Mouse (Mus musculus): Measurements from ENCODE around the gene Elp4. TPM values are rescaled to one million over a fixed set of nuclear protein-coding genes. Genes with fewer than 3 reads are reported as not detected.

Gene Elp4
- polyA plus RNA-seq, 1 experiment from 2014 or later: 11.3 TPM

DNA sequence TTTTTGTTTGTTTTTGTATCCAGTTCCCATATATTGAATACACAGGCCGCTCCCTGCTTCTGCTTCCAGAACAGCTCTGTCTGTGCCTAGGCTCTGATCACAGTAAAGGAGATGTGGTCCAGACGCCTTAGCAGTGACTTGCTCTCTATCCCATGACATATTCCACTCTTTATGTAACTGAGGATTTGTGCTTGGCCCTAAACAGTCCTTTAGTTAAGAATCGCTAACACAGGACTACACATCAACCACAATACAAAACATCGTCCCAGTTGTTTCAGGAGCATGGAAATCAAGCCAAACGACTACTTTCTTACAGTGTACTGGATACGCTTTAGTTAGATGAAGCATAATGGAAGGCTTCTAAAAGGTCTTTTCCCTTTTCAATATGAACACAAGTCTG lies 102.8 kb downstream of the Elp4 start:
- WGBS: 90% methylated on average over 6 of the region's 6 CpGs
- Histone ChIP-seq H3K27me3 (replicated peaks; ENCODE audit: insufficient read depth, low read length) (no peaks in the 10 kb centered on the region), H3K27ac (ENCODE audit: low read length) (no peak overlapping the region), H3K36me3 (ENCODE audit: insufficient read depth, low read length) (no peaks in the 10 kb centered on the region), H3K4me1 (ENCODE audit: insufficient read depth, low read depth, low read length) (no peaks in the 10 kb centered on the region), H3K9me3 (ENCODE audit: low read length) (no peaks in the 10 kb centered on the region), H3K4me2 (replicated peaks; ENCODE audit: low read depth, low read length) (no peak overlapping the region), H3K9ac (replicated peaks; ENCODE audit: low read depth) (no peak overlapping the region), H3K4me3 (ENCODE audit: low read depth, low read length) (no peak overlapping the region)
- no peak for ATAC-seq
- no peak for TF ChIP-seq EP300 (IDR thresholded peaks at IDR 0.05)
- no peak for DNase-seq (ENCODE audit: low spot score)

DNA sequence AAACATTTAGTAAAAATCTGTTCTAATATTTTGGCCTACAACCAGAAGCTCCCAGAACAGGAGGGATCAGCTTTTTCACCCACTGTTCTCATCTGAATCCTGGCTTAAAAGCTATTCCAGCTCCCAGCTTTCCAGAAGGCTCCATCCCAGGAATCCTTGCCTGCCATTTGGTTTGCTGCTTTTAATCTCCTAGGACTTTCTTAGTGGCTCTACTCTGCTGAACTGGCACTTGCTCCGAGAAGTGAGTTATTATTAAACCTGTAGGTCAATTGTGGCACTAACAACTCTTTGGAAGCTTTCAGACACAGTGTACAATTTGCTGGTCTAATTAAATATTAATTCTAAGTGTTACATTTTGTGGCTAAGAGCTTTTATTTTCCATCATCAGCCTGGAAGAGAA lies 103.7 kb downstream of the Elp4 start:
- H3K36me3 ChIP-seq (ENCODE audit: insufficient read depth, low read length): no peaks in the 10 kb centered on the region
- DNase-seq (ENCODE audit: low spot score) (no peak), ATAC-seq (no peak)
- H3K4me3 ChIP-seq (ENCODE audit: low read depth, low read length): no peak overlapping the region
- H3K27ac ChIP-seq (ENCODE audit: low read length): no peak overlapping the region
- H3K4me1 ChIP-seq (ENCODE audit: insufficient read depth, low read depth, low read length): no peaks in the 10 kb centered on the region
- no peak for TF ChIP-seq EP300 (IDR thresholded peaks at IDR 0.05)
- no peak for TF ChIP-seq CTCF (IDR thresholded peaks at IDR 0.05)
- H3K4me2 ChIP-seq (replicated peaks; ENCODE audit: low read depth, low read length): no peak overlapping the region
- no peak overlapping the region for H3K9ac ChIP-seq (replicated peaks; ENCODE audit: low read depth)
- 78% methylated on average over 1 of the region's 1 CpGs for WGBS
- no peaks in the 10 kb centered on the region for H3K9me3 ChIP-seq (ENCODE audit: low read length)
- no peaks in the 10 kb centered on the region for H3K27me3 ChIP-seq (replicated peaks; ENCODE audit: insufficient read depth, low read length)

DNA sequence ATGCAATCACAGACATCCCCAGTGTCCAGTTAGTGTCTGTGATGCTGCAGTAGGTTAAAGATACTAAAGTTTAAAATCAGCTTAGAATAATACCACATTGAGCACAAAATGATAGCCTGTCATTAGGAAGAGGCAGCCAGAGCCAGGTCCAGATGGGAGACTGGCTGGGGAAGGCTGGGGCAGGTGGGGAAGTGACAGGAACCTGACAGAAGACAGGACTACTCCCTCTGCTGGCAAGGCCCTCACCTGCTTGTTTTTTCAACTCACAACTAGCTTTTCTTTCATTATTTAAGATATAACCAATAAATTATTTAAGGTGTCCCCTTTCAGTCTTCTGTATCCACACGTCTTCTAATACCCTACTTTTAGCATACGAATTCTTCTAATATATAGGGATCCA lies 104.5 kb downstream of the Elp4 start:
- ATAC-seq: no peak

DNA sequence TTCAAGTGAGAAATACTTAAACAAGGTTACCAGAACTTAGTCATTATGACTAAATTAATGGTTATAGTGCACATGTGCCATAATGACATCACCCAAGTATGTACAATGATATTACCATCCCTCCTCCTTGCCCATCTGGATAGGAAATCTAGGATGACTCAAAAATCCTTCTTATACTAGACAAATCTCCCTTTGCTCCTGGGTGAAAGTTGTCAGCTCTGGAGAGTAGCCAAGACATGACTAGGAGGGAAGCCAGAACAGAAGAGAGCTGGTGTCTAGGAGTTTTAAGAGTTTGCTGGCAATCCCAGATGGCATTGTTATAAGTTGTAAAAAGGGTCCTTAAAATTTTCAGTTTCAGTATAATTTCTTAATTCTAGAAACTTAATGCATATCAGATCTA lies 106.5 kb downstream of the Elp4 start:
- Histone ChIP-seq H3K4me2 (replicated peaks; ENCODE audit: low read depth, low read length) (no peak overlapping the region), H3K4me1 (ENCODE audit: insufficient read depth, low read depth, low read length) (no peaks in the 10 kb centered on the region), H3K4me3 (ENCODE audit: low read depth, low read length) (no peak overlapping the region), H3K36me3 (ENCODE audit: insufficient read depth, low read length) (no peaks in the 10 kb centered on the region), H3K9me3 (ENCODE audit: low read length) (no peaks in the 10 kb centered on the region), H3K27ac (ENCODE audit: low read length) (no peak overlapping the region), H3K27me3 (replicated peaks; ENCODE audit: insufficient read depth, low read length) (no peaks in the 10 kb centered on the region), H3K9ac (replicated peaks; ENCODE audit: low read depth) (no peak overlapping the region)
- no peak for TF ChIP-seq CTCF (IDR thresholded peaks at IDR 0.05)
- TF ChIP-seq EP300 (IDR thresholded peaks at IDR 0.05): no peak
- no peak for ATAC-seq
- no peak for DNase-seq (ENCODE audit: low spot score)

More for the DNA sequence above, 104.5 kb downstream of the Elp4 start:
- Histone ChIP-seq H3K4me3 (ENCODE audit: low read depth, low read length) (no peak overlapping the region), H3K27me3 (replicated peaks; ENCODE audit: insufficient read depth, low read length) (no peaks in the 10 kb centered on the region), H3K27ac (ENCODE audit: low read length) (no peak overlapping the region), H3K9me3 (ENCODE audit: low read length) (no peaks in the 10 kb centered on the region), H3K4me1 (ENCODE audit: insufficient read depth, low read depth, low read length) (no peaks in the 10 kb centered on the region), H3K4me2 (replicated peaks; ENCODE audit: low read depth, low read length) (no peak overlapping the region), H3K9ac (replicated peaks; ENCODE audit: low read depth) (no peak overlapping the region), H3K36me3 (ENCODE audit: insufficient read depth, low read length) (no peaks in the 10 kb centered on the region)
- WGBS: 83% methylated on average over 2 of the region's 2 CpGs
- TF ChIP-seq CTCF (IDR thresholded peaks at IDR 0.05) (peak; percentile 42), EP300 (IDR thresholded peaks at IDR 0.05) (no peak)
- peak; percentile 23 for DNase-seq (ENCODE audit: low spot score)

DNA sequence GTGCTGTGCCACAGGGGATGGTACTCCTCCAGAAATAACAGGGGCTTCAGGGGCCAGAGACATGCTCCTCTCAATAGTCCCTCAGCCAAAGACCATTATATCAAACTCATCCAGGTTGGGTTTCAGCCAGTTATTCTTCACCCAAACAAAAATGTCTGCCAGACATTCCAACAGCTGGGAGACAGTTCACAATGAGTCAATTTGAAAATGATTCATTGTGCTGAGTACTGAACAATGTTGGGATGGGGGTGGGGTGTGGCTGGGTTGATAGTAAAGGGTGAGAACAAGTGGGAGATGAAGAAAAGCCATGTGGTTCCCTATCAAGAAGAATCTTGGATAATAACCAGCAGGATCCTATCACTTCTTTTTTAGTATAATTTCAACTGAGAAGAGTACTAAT lies 108.3 kb downstream of the Elp4 start:
- Histone ChIP-seq H3K9me3 (ENCODE audit: low read length) (no peaks in the 10 kb centered on the region), H3K36me3 (ENCODE audit: insufficient read depth, low read length) (no peaks in the 10 kb centered on the region), H3K27me3 (replicated peaks; ENCODE audit: insufficient read depth, low read length) (no peaks in the 10 kb centered on the region), H3K4me1 (ENCODE audit: insufficient read depth, low read depth, low read length) (no peaks in the 10 kb centered on the region), H3K4me3 (ENCODE audit: low read depth, low read length) (no peak overlapping the region), H3K27ac (ENCODE audit: low read length) (no peak overlapping the region), H3K9ac (replicated peaks; ENCODE audit: low read depth) (no peak overlapping the region), H3K4me2 (replicated peaks; ENCODE audit: low read depth, low read length) (no peak overlapping the region)
- ATAC-seq: no peak
- no peak for TF ChIP-seq EP300 (IDR thresholded peaks at IDR 0.05)
- no peak for TF ChIP-seq CTCF (IDR thresholded peaks at IDR 0.05)
- DNase-seq (ENCODE audit: low spot score): no peak

DNA sequence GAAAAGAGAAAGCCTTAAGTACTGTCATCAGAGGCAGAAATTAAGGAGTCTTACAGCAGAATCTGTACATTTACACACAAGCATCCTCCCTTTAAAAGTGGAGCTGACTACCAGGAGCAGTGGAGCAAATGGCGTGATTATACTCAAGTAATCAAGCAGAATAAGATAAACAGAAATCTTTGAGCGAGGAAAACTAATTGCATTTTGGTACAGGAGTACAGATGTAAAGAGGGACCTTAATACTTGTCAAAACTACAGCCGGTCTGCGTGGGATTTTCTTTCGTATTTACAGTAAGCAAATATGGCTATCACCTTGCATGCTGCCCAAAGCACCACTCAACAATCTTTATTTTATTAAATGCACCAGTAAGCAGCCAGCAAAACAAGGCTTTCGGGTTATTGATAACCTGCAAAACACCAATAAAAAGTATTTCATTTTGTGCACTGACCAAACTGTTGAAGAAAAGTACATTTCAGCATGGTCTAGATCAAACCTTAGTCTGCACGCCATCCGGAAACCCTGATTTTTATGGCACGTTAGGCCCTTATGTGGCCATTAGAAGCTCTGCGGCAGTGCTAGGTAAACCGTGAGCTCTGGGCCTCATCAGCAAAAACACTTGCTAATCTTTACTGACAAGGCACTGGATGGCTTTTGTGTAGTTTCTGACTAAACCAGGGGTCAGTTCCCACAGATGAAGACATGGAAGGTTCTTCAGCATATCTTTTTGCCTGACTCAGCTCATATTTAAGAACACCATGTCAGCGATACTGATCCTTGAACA lies 111.8 kb downstream of the Elp4 start:
- no peak overlapping the region for H3K9ac ChIP-seq (replicated peaks; ENCODE audit: low read depth)
- H3K36me3 ChIP-seq (ENCODE audit: insufficient read depth, low read length): no peaks in the 10 kb centered on the region
- WGBS: 85% methylated on average over 12 of the region's 12 CpGs
- H3K4me3 ChIP-seq (ENCODE audit: low read depth, low read length): no peak overlapping the region
- DNase-seq (ENCODE audit: low spot score) (no peak), ATAC-seq (no peak)
- no peaks in the 10 kb centered on the region for H3K4me1 ChIP-seq (ENCODE audit: insufficient read depth, low read depth, low read length)
- TF ChIP-seq CTCF (IDR thresholded peaks at IDR 0.05) (no peak), EP300 (IDR thresholded peaks at IDR 0.05) (no peak)
- no peak overlapping the region for H3K27ac ChIP-seq (ENCODE audit: low read length)
- H3K27me3 ChIP-seq (replicated peaks; ENCODE audit: insufficient read depth, low read length): no peaks in the 10 kb centered on the region
- no peak overlapping the region for H3K4me2 ChIP-seq (replicated peaks; ENCODE audit: low read depth, low read length)
- H3K9me3 ChIP-seq (ENCODE audit: low read length): no peaks in the 10 kb centered on the region

DNA sequence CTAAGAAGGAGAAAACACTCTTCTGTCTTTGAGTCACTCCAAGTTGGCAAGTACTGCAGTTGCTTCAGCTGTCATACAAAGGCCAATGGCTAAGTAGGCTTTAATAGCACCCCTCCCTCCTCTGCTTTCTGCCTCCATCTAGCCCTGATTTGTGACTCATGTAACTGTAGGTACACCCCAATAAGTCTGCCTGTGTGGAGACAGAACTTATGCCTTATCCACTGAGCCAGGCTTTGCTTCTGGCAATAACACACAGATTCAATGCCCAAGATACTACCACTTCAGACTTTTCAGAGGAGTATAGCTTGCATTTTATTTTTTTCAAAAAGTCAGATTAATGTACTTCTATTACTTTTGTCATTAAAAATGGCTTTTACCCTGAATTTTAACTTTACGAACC lies 114.4 kb downstream of the Elp4 start:
- DNase-seq (ENCODE audit: low spot score) (no peak), ATAC-seq (no peak)
- Histone ChIP-seq H3K27ac (ENCODE audit: low read length) (no peak overlapping the region), H3K36me3 (ENCODE audit: insufficient read depth, low read length) (no peaks in the 10 kb centered on the region), H3K27me3 (replicated peaks; ENCODE audit: insufficient read depth, low read length) (no peaks in the 10 kb centered on the region), H3K4me2 (replicated peaks; ENCODE audit: low read depth, low read length) (no peak overlapping the region), H3K4me1 (ENCODE audit: insufficient read depth, low read depth, low read length) (no peaks in the 10 kb centered on the region), H3K9ac (replicated peaks; ENCODE audit: low read depth) (no peak overlapping the region), H3K4me3 (ENCODE audit: low read depth, low read length) (no peak overlapping the region), H3K9me3 (ENCODE audit: low read length) (no peaks in the 10 kb centered on the region)
- WGBS: 91% methylated on average over 1 of the region's 1 CpGs
- TF ChIP-seq EP300 (IDR thresholded peaks at IDR 0.05) (no peak), CTCF (IDR thresholded peaks at IDR 0.05) (no peak)
